Mouse (Mus musculus) intestine, postnatal 0 days (tissue): ENCODE measurements around the gene Hepacam. TPM values are rescaled to one million over a fixed set of nuclear protein-coding genes. Genes with fewer than 3 reads are reported as not detected.

Experiments
- ATAC-seq: fragments of 200-750 bp; cut with Nextera tagmentation; 2 replicates; pipeline ENCODE4 v1.8.0; 2017; ENCODE audit warnings: mild to moderate bottlenecking, moderate TSS enrichment, moderate library complexity
- H3K27ac ChIP-seq: fragments of 300-500 bp; sonication (generic); 2 replicates; pipeline ENCODE4 v1.5.1; 2014; ENCODE audit warnings: mild to moderate bottlenecking, low read depth, low read length, moderate library complexity
- H3K27me3 ChIP-seq: fragments of 300-500 bp; sonication (generic); replicated peaks from 2 replicates; pipeline ENCODE4 v1.6.1; 2014; ENCODE audit warnings: low read length, mixed read lengths; ENCODE audit not compliant: control insufficient read depth, insufficient read depth
- H3K36me3 ChIP-seq: fragments of 300-500 bp; sonication (generic); 2 replicates; pipeline ENCODE4 v1.6.1; 2014; ENCODE audit warnings: mild to moderate bottlenecking, moderate library complexity; ENCODE audit not compliant: control insufficient read depth, insufficient read depth
- H3K4me1 ChIP-seq: fragments of 300-500 bp; sonication (generic); replicated peaks from 2 replicates; pipeline ENCODE4 v1.6.1; 2014; ENCODE audit warnings: antibody characterized with exemption, low read length, mixed read lengths; ENCODE audit not compliant: control insufficient read depth, insufficient read depth
- H3K4me2 ChIP-seq: fragments of 300-500 bp; sonication (generic); replicated peaks from 2 replicates; pipeline ENCODE4 v1.6.1; 2014; ENCODE audit warnings: low read depth, mild to moderate bottlenecking, moderate library complexity
- H3K4me3 ChIP-seq: fragments of 300-500 bp; sonication (generic); 2 replicates; pipeline ENCODE4 v1.5.1; 2014; ENCODE audit warnings: low read depth, low read length
- H3K9ac ChIP-seq: fragments of 300-500 bp; sonication (generic); 2 replicates; pipeline ENCODE4 v1.6.1; 2014; ENCODE audit warnings: mild to moderate bottlenecking, low read depth, low read length
- H3K9me3 ChIP-seq: fragments of 300-500 bp; sonication (generic); 2 replicates; pipeline ENCODE4 v1.6.1; 2016; ENCODE audit warnings: mixed run types; ENCODE audit not compliant: control insufficient read depth
- CTCF ChIP-seq: sonication (generic); IDR thresholded peaks from 2 replicates; pipeline ENCODE4 v1.5.1; 2016; ENCODE audit warnings: low read depth, mild to moderate bottlenecking, control low read depth, antibody characterized with exemption, moderate library complexity
- WGBS: fragments of 180-500 bp; shearing (Covaris S2); extraction: QIAGEN DNeasy Blood & Tissue Kit; methylation state at CpG from one replicate; pipeline ENCODE4 v1.1.7; 2014; 5-methylcytosine and 5-hydroxymethylcytosine counted together
- polyA plus RNA-seq: library from polyadenylated mRNA; unstranded; fragments of >200 nt; fragmentation: Nextera tagmentation; extraction: Ambion mirVana; gene quantifications from 2 replicates; pipeline ENCODE4 v1.2.1, GENCODE M21; 2015

The Hepacam gene
- polyA plus RNA-seq, 1 experiment from 2014 or later, result 0.18 TPM

GRCm38 (mm10) chr9:37371232-37371801, 4.2 kb downstream of the Hepacam start:
- H3K9me3 ChIP-seq, result no peaks in the 10 kb centered on the region
- no peak overlapping the region for H3K9ac ChIP-seq
- no peak for ATAC-seq

GRCm38 (mm10) chr9:37375718-37376117, 8.6 kb downstream of the Hepacam start:
- H3K4me2 ChIP-seq, result no peak overlapping the region
- no peak overlapping the region for H3K4me3 ChIP-seq
- H3K9ac ChIP-seq, result no peak overlapping the region
- no peaks in the 10 kb centered on the region for H3K9me3 ChIP-seq
- 81% methylated on average over 5 of the region's 5 CpGs for WGBS
- H3K4me1 ChIP-seq, result no peaks in the 10 kb centered on the region
- TF ChIP-seq CTCF, result no peak
- no peaks in the 10 kb centered on the region for H3K27me3 ChIP-seq
- H3K36me3 ChIP-seq, result no peaks in the 10 kb centered on the region
- ATAC-seq, result no peak
- H3K27ac ChIP-seq, result no peak overlapping the region

More at GRCm38 (mm10) chr9:37371232-37371801, 4.2 kb downstream of the Hepacam start:
- Histone ChIP-seq H3K4me1 (no peaks in the 10 kb centered on the region), H3K4me3 (no peak overlapping the region), H3K36me3 (no peaks in the 10 kb centered on the region), H3K4me2 (no peak overlapping the region), H3K27me3 (no peaks in the 10 kb centered on the region), H3K27ac (no peak overlapping the region)
- 45% methylated on average over 7 of the region's 7 CpGs for WGBS
- TF ChIP-seq CTCF, result no peak

GRCm38 (mm10) chr9:37383161-37383560, 16.0 kb downstream of the Hepacam start:
- H3K9me3 ChIP-seq, result no peaks in the 10 kb centered on the region
- H3K9ac ChIP-seq, result no peak overlapping the region
- H3K4me2 ChIP-seq, result no peak overlapping the region
- no peak overlapping the region for H3K4me3 ChIP-seq
- no peak for TF ChIP-seq CTCF
- H3K36me3 ChIP-seq, result no peaks in the 10 kb centered on the region
- H3K27ac ChIP-seq, result no peak overlapping the region
- no peaks in the 10 kb centered on the region for H3K4me1 ChIP-seq
- H3K27me3 ChIP-seq, result 0 out of 2 replicates have a peak, but pooled peaks cover 14% of the 10 kb centered on the region
- WGBS, result 91% methylated on average over 6 of the region's 6 CpGs
- ATAC-seq, result no peak

GRCm38 (mm10) chr9:37384284-37385182, 17.4 kb downstream of the Hepacam start:
- Histone ChIP-seq H3K9ac (peak overlapping the region; percentile 37; the same call in 1 of the 2 replicates), H3K4me3 (peak overlapping the region; percentile 41), H3K27ac (no peak overlapping the region), H3K4me1 (no peaks in the 10 kb centered on the region), H3K27me3 (0 out of 2 replicates have a peak, but pooled peaks cover 14% of the 10 kb centered on the region), H3K36me3 (no peaks in the 10 kb centered on the region), H3K4me2 (peak overlapping the region; percentile 87), H3K9me3 (no peaks in the 10 kb centered on the region)
- peak; percentile 73 for ATAC-seq
- WGBS, result 5% methylated on average over 54 of the region's 54 CpGs
- TF ChIP-seq CTCF, result peak; percentile 64

GRCm38 (mm10) chr9:37390891-37391290, 23.7 kb downstream of the Hepacam start:
- Histone ChIP-seq H3K36me3 (no peaks in the 10 kb centered on the region), H3K9me3 (no peaks in the 10 kb centered on the region), H3K9ac (no peak overlapping the region), H3K27me3 (no peaks in the 10 kb centered on the region), H3K27ac (no peak overlapping the region), H3K4me1 (no peaks in the 10 kb centered on the region), H3K4me3 (no peak overlapping the region), H3K4me2 (no peak overlapping the region)
- TF ChIP-seq CTCF, result no peak
- WGBS, result 60% methylated on average over 2 of the region's 2 CpGs
- no peak for ATAC-seq

- no peaks in the 10 kb centered on the region for H3K9me3 ChIP-seq
- H3K27me3 ChIP-seq, result no peaks in the 10 kb centered on the region
- no peaks in the 10 kb centered on the region for H3K4me1 ChIP-seq
- no peaks in the 10 kb centered on the region for H3K36me3 ChIP-seq
- no peak for TF ChIP-seq CTCF
- 75% methylated on average over 2 of the region's 2 CpGs for WGBS
- no peak overlapping the region for H3K4me2 ChIP-seq
- H3K9ac ChIP-seq, result no peak overlapping the region
- H3K4me3 ChIP-seq, result no peak overlapping the region
- H3K27ac ChIP-seq, result no peak overlapping the region
- no peak for ATAC-seq
Measured at GRCm38 (mm10) chr9:37392071-37392470, 24.9 kb downstream of the Hepacam start.
